In genomic region chr13:94876286-94877210, GRCm38 (mm10) we compare ENCODE assay signal across 16 mouse cellular contexts. TPM values are rescaled to one million over a fixed set of nuclear protein-coding genes. Genes with fewer than 3 reads are reported as not detected.
DNase-seq lines count a peak whose midpoint lies in the region; ATAC-seq and TF ChIP-seq lines count a peak whose summit lies in the region.
"Had no signal": no experiment of that assay in that cellular context is flagged by ENCODE, and none has a peak within 500 bp of the region (broad histone marks: within the 10 kb centered on the region; RNA-seq: fewer than 3 reads in every experiment).

No protein-coding gene starts in this region.

- no peak overlapping the region for H3K4me2 ChIP-seq in forebrain, embryonic 12.5 days
- H3K4me2 ChIP-seq in limb, embryonic 11.5 days (ENCODE audit: low read depth, severe bottlenecking), result no peak overlapping the region
- no peak overlapping the region for H3K4me2 ChIP-seq in kidney, embryonic 15.5 days
- no peak overlapping the region for H3K4me2 ChIP-seq in stomach, postnatal 0 days (replicated peaks; ENCODE audit: low read depth)

- peak overlapping the region; percentile 13 for H3K4me3 ChIP-seq in forebrain, embryonic 12.5 days (replicated peaks)
- H3K4me3 ChIP-seq in limb, embryonic 11.5 days (ENCODE audit: low read depth, low read length), result no peak overlapping the region
- H3K4me3 ChIP-seq in kidney, embryonic 15.5 days (replicated peaks), result no peak overlapping the region
- H3K4me3 ChIP-seq in stomach, postnatal 0 days (ENCODE audit: low read depth, low read length), result no peak overlapping the region

- no peak for TF ChIP-seq CTCF in stomach, postnatal 0 days (IDR thresholded peaks at IDR 0.05; ENCODE audit: low read depth)

- H3K4me1 ChIP-seq in forebrain, embryonic 12.5 days, result peaks cover 11% of the 10 kb centered on the region
- peaks cover 11% of the 10 kb centered on the region for H3K4me1 ChIP-seq in limb, embryonic 11.5 days (ENCODE audit: control insufficient read depth, insufficient read depth, low read length)
- peaks cover 15% of the 10 kb centered on the region for H3K4me1 ChIP-seq in kidney, embryonic 15.5 days
- no peaks in the 10 kb centered on the region for H3K4me1 ChIP-seq in stomach, postnatal 0 days (replicated peaks; ENCODE audit: control insufficient read depth, insufficient read depth)

- TF ChIP-seq EP300 in stomach, postnatal 0 days (optimal IDR thresholded peaks at IDR 0.05), result no peak

- H3K9ac ChIP-seq in forebrain, embryonic 12.5 days, result no peak overlapping the region
- H3K9ac ChIP-seq in limb, embryonic 11.5 days (ENCODE audit: low read length), result no peak overlapping the region
- no peak overlapping the region for H3K9ac ChIP-seq in kidney, embryonic 15.5 days
- no peak overlapping the region for H3K9ac ChIP-seq in stomach, postnatal 0 days (ENCODE audit: low read length)
- H3K9ac ChIP-seq: liver, embryonic 14.5 days had no signal

- no peak for ATAC-seq in forebrain, embryonic 12.5 days (ENCODE audit: low FRiP score)
- ATAC-seq in limb, embryonic 11.5 days (ENCODE audit: insufficient number of reproducible peaks, low FRiP score, low TSS enrichment, low read depth), result no peak
- no peak for ATAC-seq in kidney, embryonic 15.5 days (replicated peaks; ENCODE audit: low FRiP score)
- no peak for ATAC-seq in stomach, postnatal 0 days (ENCODE audit: low FRiP score, low TSS enrichment)

- DNase-seq in heart, adult 11 months, result peak; percentile 44
- no peak for DNase-seq in heart, postnatal 10 days
- peak; percentile 51 for DNase-seq in limb, embryonic 11.5 days (ENCODE audit: low spot score)
- peak; percentile 30 for DNase-seq in retina, embryonic 14.5 days (ENCODE audit: low spot score)
- no peak for DNase-seq in lung, postnatal 25 days (ENCODE audit: low spot score)
- no peak for DNase-seq in stomach, postnatal 0 days (ENCODE audit: low spot score)
- DNase-seq: gastrocnemius, postnatal 36 days; kidney, adult 11 months; right cerebral cortex, postnatal 4 days had no signal

- no peaks in the 10 kb centered on the region for H3K36me3 ChIP-seq in forebrain, embryonic 12.5 days (replicated peaks)
- no peaks in the 10 kb centered on the region for H3K36me3 ChIP-seq in limb, embryonic 11.5 days (ENCODE audit: control insufficient read depth, insufficient read depth, low read length)
- no peaks in the 10 kb centered on the region for H3K36me3 ChIP-seq in kidney, embryonic 15.5 days
- no peaks in the 10 kb centered on the region for H3K36me3 ChIP-seq in stomach, postnatal 0 days (ENCODE audit: control insufficient read depth, insufficient read depth, low read length)

- intact Hi-C loops in heart, postnatal 10 days (cut with DNase I), result no loop called here

- peak overlapping the region; percentile 63 for H3K27ac ChIP-seq in forebrain, embryonic 12.5 days
- no peak overlapping the region for H3K27ac ChIP-seq in limb, embryonic 11.5 days (replicated peaks; ENCODE audit: low read depth, low read length)
- no peak overlapping the region for H3K27ac ChIP-seq in kidney, embryonic 15.5 days
- no peak overlapping the region for H3K27ac ChIP-seq in stomach, postnatal 0 days (replicated peaks)
- H3K27ac ChIP-seq: liver, embryonic 14.5 days had no signal

- under 1% methylated on average over 30 of the region's 30 CpGs for WGBS in forebrain, embryonic 12.5 days
- WGBS in limb, embryonic 11.5 days, result under 1% methylated on average over 30 of the region's 30 CpGs
- 1% methylated on average over 30 of the region's 30 CpGs for WGBS in kidney, embryonic 15.5 days
- 3% methylated on average over 29 of the region's 30 CpGs for WGBS in stomach, postnatal 0 days

- peaks cover 76% of the 10 kb centered on the region for H3K27me3 ChIP-seq in forebrain, embryonic 12.5 days
- peaks cover 79% of the 10 kb centered on the region for H3K27me3 ChIP-seq in limb, embryonic 11.5 days (ENCODE audit: control insufficient read depth, insufficient read depth, low read length)
- peaks cover 86% of the 10 kb centered on the region for H3K27me3 ChIP-seq in kidney, embryonic 15.5 days
- H3K27me3 ChIP-seq in stomach, postnatal 0 days (ENCODE audit: control insufficient read depth, insufficient read depth, low read length), result peaks cover 34% of the 10 kb centered on the region; the same call in 1 of the 2 replicates

- no peaks in the 10 kb centered on the region for H3K9me3 ChIP-seq in forebrain, embryonic 12.5 days
- H3K9me3 ChIP-seq in limb, embryonic 11.5 days (ENCODE audit: control insufficient read depth, low read length), result no peaks in the 10 kb centered on the region
- no peaks in the 10 kb centered on the region for H3K9me3 ChIP-seq in kidney, embryonic 15.5 days (replicated peaks)
- H3K9me3 ChIP-seq in stomach, postnatal 0 days (ENCODE audit: control insufficient read depth, low read length), result no peaks in the 10 kb centered on the region

RNA-seq across cellular contexts. Expression of gene Otp, which starts 1.1 kb away (rescaled TPM):
- not detected for total RNA-seq in heart, postnatal 10 days (2021)
- 6.0 and 7.1 TPM in 2 replicates for polyA plus RNA-seq in forebrain, embryonic 12.5 days (2016; fragmentation: Nextera tagmentation; extraction: Ambion mirVana)
- polyA plus RNA-seq in limb, embryonic 11.5 days (2014; fragmentation: Nextera tagmentation; extraction: Ambion mirVana), result not detected in 2 replicates
- polyA plus RNA-seq in kidney, embryonic 15.5 days (2015; fragmentation: Nextera tagmentation; extraction: Ambion mirVana), result not detected in 2 replicates
- not detected in 2 replicates for polyA plus RNA-seq in stomach, postnatal 0 days (2015; fragmentation: Nextera tagmentation; extraction: Ambion mirVana)
- total RNA-seq: gastrocnemius, postnatal 36 days; layer of hippocampus, postnatal 25 days; megakaryocyte progenitor cell, adult 5-6 weeks had no signal
- polyA plus RNA-seq: heart, embryonic 16.5 days; liver, embryonic 14.5 days; stomach, embryonic 16.5 days had no signal

Comparison
In these comparisons a context has a peak if more than half of its experiments do, and no peak if none do; other contexts are left out.
1. DNase-seq: peak in heart, adult 11 months (single experiment), limb, embryonic 11.5 days (single experiment) and retina, embryonic 14.5 days (single experiment); none in heart, postnatal 10 days (0 of 2), lung, postnatal 25 days (single experiment) and stomach, postnatal 0 days (single experiment).